Mouse (Mus musculus): ENCODE measurements around the gene Bcl6b.

GRCm38 (mm10) chr11:70208778-70209388 is 20.7 kb downstream of the Bcl6b start:
- TF ChIP-seq CTCF (IDR thresholded peaks at IDR 0.05; ENCODE audit: low read depth) (no peak), EP300 (optimal IDR thresholded peaks at IDR 0.05) (no peak)

Measured in stomach, postnatal 0 days (tissue).